Mouse (Mus musculus) spleen, adult 2 months (tissue): ENCODE measurements around the gene Vwc2.

Experiments used
- CTCF ChIP-seq: fragments of 200-500 bp; IDR thresholded peaks from 2 replicates; pipeline ENCODE4 v1.5.1; 2011; ENCODE audit warnings: mild to moderate bottlenecking, inconsistent platforms; ENCODE audit not compliant: insufficient read depth, insufficient read length, insufficient replicate concordance; ENCODE audit errors: extremely low read depth
- POLR2A ChIP-seq: fragments of 200-500 bp; IDR thresholded peaks from 2 replicates; pipeline ENCODE4 v1.6.1; 2011; ENCODE audit warnings: low read depth, low read length, inconsistent platforms

DNA sequence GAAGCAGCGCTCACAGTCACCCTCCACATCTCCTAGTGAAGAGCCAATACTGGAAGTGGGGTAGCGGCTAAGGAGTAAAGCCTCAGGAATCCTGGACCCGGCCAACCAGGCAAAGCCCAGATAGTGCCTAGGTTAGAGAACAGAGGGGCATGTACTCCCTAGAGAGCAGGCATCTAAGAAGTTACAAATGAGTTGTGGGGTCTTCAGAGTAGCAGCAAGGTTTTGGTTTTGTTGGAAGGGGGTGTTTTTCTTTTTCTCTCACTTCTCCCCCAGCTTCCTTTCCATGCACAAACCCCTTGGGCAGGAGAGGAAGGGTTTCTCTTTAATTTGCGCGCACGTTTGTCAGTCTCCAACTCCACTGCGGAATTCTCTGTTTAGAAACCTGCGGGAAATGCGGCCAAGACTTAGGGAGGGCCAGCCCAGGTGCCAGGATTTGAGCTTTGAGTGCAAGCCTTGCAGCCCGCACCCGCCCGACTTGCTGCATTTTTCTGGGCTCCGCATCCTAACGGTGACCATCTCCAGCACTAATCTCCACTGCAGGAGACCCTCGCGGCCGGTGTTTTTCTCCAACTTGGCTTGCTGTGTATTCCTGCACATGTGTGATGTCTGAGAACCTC is 1.1 kb downstream of the Vwc2 start:
- TF ChIP-seq POLR2A (no peak), CTCF (no peak)
